Mouse (Mus musculus) CD4-positive, CD25-positive, alpha-beta regulatory T cell, adult 2 months (primary cell): Measurements from ENCODE around the gene Prdx2.

ENCODE experiments used
- DNase-seq: peaks from one replicate; pipeline ENCODE4 v3.0.0-alpha.2; 2012; ENCODE audit warnings: low read depth, low spot score

Prdx2 gene

GRCm38 (mm10) chr8:84969241-84970134 is at the start of gene Prdx2, which contains the start of the genes Gm49661 and Rnaseh2a:
TSS of gene Prdx2 (plus strand) at chr8:84969587.
TSS of gene Gm49661 (minus strand) at chr8:84969433.
TSS of gene Rnaseh2a (minus strand) at chr8:84969767.
- peak; percentile 79 for DNase-seq

GRCm38 (mm10) chr8:84921596-84921995 is 47.8 kb upstream of the Prdx2 start:
- DNase-seq = no peak

- no peak for DNase-seq
These were observed 43.8 kb upstream of the Prdx2 start for GRCm38 (mm10) chr8:84925557-84925956.

DNA sequence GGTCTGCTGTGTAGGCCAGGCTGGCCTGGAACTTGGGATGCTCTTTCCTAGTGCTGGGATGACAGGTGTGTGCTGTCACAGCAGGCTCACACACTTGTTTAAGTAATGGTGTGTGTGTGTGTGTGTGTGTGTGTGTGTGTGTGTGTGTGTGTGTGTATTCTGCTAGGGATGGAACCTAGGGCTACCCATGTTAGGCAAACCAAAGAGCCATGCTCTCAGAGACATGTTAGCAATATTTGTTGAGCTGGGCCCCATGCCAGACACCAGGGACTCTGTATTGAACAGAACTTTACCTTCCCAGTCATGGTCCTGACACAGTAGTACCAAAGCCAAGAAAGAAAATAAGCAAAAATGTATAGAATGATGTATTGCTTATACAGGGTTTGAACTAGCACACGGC is 41.9 kb upstream of the Prdx2 start:
- DNase-seq = no peak

DNA sequence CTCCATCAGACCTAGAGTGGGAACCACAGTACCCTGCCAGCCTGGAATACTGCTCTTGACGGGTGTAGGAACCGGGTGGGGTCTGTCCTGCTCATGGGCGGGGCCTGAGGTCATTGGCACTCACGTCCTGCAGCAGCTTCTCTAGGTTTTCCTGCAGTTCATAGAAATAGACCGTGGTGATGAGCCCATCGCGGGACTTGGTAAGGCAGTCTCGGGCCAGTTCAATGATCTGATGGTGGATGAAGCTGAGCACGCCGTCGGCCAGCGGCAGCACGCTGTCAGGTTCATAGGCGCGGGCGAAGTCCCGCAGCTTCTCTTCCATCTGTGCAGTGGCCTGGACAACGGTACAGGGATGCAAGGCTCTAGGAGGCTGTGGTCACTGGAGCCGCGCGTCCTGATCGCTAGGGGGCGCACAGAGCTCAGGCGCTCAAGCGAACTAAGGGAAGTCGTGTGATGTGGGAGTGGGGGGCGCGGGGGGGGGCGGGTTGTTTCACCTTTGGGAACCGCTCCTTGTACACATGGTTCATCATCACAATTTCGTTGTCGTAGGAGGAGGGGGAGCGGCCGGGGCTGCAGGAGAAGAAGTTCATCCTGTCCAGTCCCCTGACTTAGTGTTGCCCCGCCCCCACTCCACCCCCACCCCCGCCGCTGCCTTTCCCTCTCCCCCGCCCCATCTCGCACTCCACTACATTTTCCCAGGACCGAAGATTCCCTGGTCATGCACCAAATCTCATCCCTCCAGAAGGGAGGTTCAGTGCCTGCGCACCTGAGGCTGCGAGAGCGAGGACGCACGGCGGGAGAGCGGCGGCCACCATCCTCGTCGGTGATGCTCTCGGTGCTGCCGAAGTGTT is 40.7 kb upstream of the Prdx2 start:
- peak; percentile 82 for DNase-seq

- no peak for DNase-seq
These were observed 38.8 kb upstream of the Prdx2 start for GRCm38 (mm10) chr8:84930582-84930981.

DNA sequence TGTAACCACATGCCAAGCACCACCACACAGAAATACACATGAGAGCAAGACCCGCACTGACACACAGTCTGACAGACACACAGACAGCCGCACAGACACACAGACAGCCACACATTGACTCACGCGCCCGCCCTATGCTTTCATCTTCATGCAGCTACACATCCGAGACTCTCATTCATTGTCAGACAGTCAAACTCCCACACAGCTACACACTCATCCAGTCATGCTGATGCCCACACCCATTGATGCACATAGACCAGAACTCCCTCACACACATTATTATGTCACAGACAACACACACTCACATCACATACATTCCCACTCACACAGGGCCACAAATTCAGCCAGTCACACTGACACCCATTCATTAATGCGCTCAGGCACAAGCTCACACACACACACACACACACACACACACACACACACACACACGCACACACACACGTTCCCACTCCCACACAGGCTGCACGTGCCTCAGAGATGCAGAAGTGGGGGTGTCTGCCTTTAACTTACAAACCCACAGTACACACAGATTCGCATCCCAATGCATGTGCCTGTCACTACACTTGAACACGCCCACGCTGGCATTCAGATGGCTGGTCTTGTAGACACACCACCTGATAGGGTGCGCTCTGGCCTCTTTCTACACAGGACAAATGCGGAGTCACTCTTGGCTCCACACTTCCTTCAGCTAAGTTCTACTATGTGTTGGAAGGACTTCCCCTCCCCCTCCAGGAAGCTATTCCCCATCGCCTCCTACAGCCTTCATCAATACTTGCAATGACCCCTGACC is 35.4 kb upstream of the Prdx2 start:
- no peak for DNase-seq

DNA sequence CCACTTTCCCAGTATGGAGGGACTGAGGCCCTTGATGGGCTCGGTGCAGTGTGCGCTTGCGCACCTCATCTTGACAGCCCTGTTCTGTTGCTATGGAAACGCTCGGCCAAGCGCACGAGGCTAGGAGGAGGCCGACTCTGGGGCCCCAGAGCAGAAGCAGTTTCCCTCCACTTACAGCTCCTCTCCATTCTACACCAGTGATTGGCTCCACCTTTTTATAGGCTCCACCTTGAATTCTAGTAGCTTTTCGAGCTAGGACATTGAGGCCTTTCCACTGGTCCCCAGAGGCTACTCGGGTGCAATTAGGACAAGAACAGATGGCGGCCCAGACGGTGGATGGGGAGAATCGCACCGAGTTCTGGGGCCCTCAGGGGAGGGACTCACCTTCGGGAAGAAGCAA is 34.5 kb upstream of the Prdx2 start:
- peak; percentile 55 for DNase-seq

DNA sequence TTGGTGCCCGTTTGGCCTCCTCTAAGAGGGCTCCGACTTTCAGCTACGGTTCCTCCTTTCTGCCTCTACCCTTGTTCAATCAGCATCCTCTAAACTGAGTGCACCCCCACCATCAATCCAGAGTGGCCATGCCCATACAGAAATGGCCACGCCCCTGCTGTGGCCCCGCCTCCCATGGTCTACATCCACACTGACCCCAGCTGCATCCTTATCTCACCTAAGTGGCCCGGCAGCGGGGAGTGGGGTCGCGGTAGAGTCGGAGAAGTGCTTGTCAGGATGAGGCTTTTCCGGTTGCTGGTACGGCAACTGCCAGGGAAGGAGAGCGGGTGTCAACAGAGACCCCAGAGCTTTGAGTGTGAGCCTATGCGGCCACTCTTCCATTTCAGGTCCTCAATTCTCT is 33.9 kb upstream of the Prdx2 start:
- no peak for DNase-seq

DNA sequence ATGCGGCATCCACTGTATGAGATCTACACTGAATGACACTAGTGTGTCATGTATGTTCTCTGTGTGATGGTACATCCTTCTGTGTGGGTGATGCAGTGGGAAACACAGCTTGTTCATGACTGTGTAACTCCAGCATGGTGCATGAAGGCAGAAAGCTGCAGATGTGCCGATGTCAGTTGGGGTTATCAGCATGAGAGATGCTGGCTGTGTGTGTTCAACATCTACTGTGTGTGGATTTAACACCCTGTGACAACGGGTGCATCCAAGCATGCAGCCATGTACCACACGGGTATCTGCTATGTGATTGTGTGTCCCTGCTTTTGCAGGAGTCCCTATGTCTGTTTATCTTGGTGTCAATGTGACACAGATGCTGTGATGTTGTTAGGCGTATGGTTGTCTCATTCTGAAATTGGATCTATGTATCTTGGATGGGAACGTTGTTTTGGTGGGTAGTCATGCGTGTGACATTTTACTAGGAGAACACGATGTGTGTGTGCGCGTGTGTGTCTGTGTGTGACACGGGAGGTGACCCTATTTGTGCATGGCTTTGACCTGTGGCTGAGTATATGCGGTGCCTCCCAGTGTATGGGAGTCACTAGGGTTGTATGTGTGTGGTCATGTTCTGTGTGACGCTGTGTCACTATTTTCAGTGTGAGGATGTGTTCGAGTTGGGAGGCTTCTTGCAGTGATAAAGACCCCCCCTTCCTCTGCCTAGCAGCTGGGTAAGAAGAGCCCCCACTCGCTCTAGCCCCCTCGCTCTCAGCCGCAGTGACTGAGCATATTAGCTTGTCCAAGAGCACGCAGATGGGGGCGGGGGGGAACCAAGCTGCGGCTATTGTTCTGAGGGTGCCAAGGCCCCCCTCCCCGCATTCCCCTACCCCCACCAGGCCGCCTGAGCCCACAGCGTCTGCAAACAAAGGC is 33.1 kb upstream of the Prdx2 start:
- no peak for DNase-seq

GRCm38 (mm10) chr8:84936962-84937546 is 32.3 kb upstream of the Prdx2 start, which contains the start of gene Mast1:
TSS of gene Mast1 (minus strand) at chr8:84937359.
- DNase-seq = peak; percentile 84

GRCm38 (mm10) chr8:84937620-84938485 is 31.5 kb upstream of the Prdx2 start:
- no peak for DNase-seq

GRCm38 (mm10) chr8:84943699-84944098 is 25.7 kb upstream of the Prdx2 start:
- DNase-seq = no peak

- peak; percentile 61 for DNase-seq
These were observed 24.8 kb upstream of the Prdx2 start for GRCm38 (mm10) chr8:84944478-84945160.

DNA sequence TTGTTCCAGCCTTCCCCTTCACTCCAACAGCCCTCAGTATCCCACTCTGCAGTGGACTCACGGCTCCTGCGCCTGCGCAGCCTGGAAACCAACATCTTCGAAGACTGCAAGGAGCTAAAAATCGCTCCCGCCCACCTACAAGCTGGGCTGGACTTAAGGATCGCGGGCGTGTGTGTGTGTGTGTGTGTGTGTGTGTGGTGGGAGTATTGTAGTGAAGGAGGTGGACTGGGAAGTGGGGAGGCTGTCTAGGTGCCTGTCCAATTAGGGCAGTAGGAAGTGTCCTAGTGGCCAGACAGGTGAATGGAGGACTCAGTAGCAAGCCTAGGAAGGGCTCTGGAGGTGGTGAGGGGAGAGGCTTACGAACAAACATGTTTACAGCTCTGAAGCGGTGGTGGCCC is 24.2 kb upstream of the Prdx2 start:
- no peak for DNase-seq

GRCm38 (mm10) chr8:84945633-84946527 is 23.5 kb upstream of the Prdx2 start:
- DNase-seq = peak; percentile 43

GRCm38 (mm10) chr8:84946528-84947240 is 22.7 kb upstream of the Prdx2 start, which contains the start of gene Rtbdn:
TSS of gene Rtbdn (plus strand) at chr8:84946991.
- no peak for DNase-seq
